In genomic region chr8:126875491-126876155, GRCm38 (mm10) we compare ENCODE assay signal across 15 mouse cellular contexts.
DNase-seq lines count a peak whose midpoint lies in the region; ATAC-seq and TF ChIP-seq lines count a peak whose summit lies in the region.
"Had no signal": no experiment of that assay in that cellular context is flagged by ENCODE, and none has a peak within 500 bp of the region (broad histone marks: within the 10 kb centered on the region; RNA-seq: fewer than 3 reads in every experiment).

No protein-coding gene starts in this region.

- H3K27me3 ChIP-seq in heart, embryonic 13.5 days (replicated peaks), result no peaks in the 10 kb centered on the region
- H3K27me3 ChIP-seq in liver, embryonic 15.5 days, result no peaks in the 10 kb centered on the region
- H3K27me3 ChIP-seq in liver, embryonic 12.5 days (replicated peaks), result no peaks in the 10 kb centered on the region
- H3K27me3 ChIP-seq in embryonic facial prominence, embryonic 10.5 days (replicated peaks; ENCODE audit: low read depth, poor library complexity, severe bottlenecking), result no peaks in the 10 kb centered on the region
- H3K27me3 ChIP-seq in liver, postnatal 0 days (ENCODE audit: insufficient read depth, low read length), result no peaks in the 10 kb centered on the region
- H3K27me3 ChIP-seq: forebrain, embryonic 12.5 days had no signal

- H3K27ac ChIP-seq in heart, embryonic 13.5 days (replicated peaks), result 0 out of 2 replicates have a peak overlapping the region, but pooled peaks have one; percentile 20
- peak overlapping the region; percentile 64; the same call in 1 of the 2 replicates for H3K27ac ChIP-seq in liver, embryonic 15.5 days (replicated peaks)
- H3K27ac ChIP-seq in liver, embryonic 12.5 days, result no peak overlapping the region
- H3K27ac ChIP-seq in embryonic facial prominence, embryonic 10.5 days (replicated peaks), result peak overlapping the region; percentile 57
- peak overlapping the region; percentile 95 for H3K27ac ChIP-seq in liver, postnatal 0 days (ENCODE audit: low read depth)
- H3K27ac ChIP-seq: forebrain, embryonic 12.5 days had no signal

- WGBS in heart, embryonic 13.5 days, result 82% methylated on average over 7 of the region's 7 CpGs
- 75% methylated on average over 7 of the region's 7 CpGs for WGBS in liver, embryonic 15.5 days (ENCODE audit: insufficient replicate concordance)
- WGBS in liver, embryonic 12.5 days (ENCODE audit: insufficient replicate concordance), result 78% methylated on average over 7 of the region's 7 CpGs
- 88% methylated on average over 7 of the region's 7 CpGs for WGBS in embryonic facial prominence, embryonic 10.5 days
- WGBS in liver, postnatal 0 days (ENCODE audit: insufficient replicate concordance), result 78% methylated on average over 7 of the region's 7 CpGs

- no peak for TF ChIP-seq CTCF in liver, postnatal 0 days (IDR thresholded peaks at IDR 0.05; ENCODE audit: low read depth)

- TF ChIP-seq EP300 in liver, postnatal 0 days (IDR thresholded peaks at IDR 0.05; ENCODE audit: low read depth), result no peak

- no peak for DNase-seq in heart, adult 9 months (ENCODE audit: low spot score in 2 of 2)
- DNase-seq in embryonic facial prominence, embryonic 10.5 days (ENCODE audit: low spot score), result no peak
- DNase-seq in liver, postnatal 0 days, result no peak
- no peak for DNase-seq in spleen, postnatal 14 days (ENCODE audit: low spot score in 2 of 2)
- no peak for DNase-seq in layer of hippocampus, adult 8-10 months (ENCODE audit: low spot score in 2 of 2)
- DNase-seq: cerebellum, adult 8-10 months; embryo, embryonic 11 days; gastrocnemius, postnatal 10 days; right cerebral cortex, adult 18-20 months; thymus, postnatal 14 days had no signal

- H3K9me3 ChIP-seq in heart, embryonic 13.5 days, result no peaks in the 10 kb centered on the region
- no peaks in the 10 kb centered on the region for H3K9me3 ChIP-seq in liver, embryonic 15.5 days (replicated peaks)
- H3K9me3 ChIP-seq in liver, embryonic 12.5 days (replicated peaks), result no peaks in the 10 kb centered on the region
- 0 out of 2 replicates have a peak, but pooled peaks cover 3% of the 10 kb centered on the region for H3K9me3 ChIP-seq in embryonic facial prominence, embryonic 10.5 days
- no peaks in the 10 kb centered on the region; the same call in 1 of the 2 replicates for H3K9me3 ChIP-seq in liver, postnatal 0 days (ENCODE audit: low read length)
- H3K9me3 ChIP-seq: forebrain, embryonic 12.5 days had no signal

- H3K36me3 ChIP-seq in heart, embryonic 13.5 days, result no peaks in the 10 kb centered on the region
- H3K36me3 ChIP-seq in liver, embryonic 15.5 days (replicated peaks), result no peaks in the 10 kb centered on the region
- H3K36me3 ChIP-seq in liver, embryonic 12.5 days, result no peaks in the 10 kb centered on the region
- no peaks in the 10 kb centered on the region for H3K36me3 ChIP-seq in embryonic facial prominence, embryonic 10.5 days (replicated peaks)
- H3K36me3 ChIP-seq in liver, postnatal 0 days (replicated peaks; ENCODE audit: insufficient read depth, low read length), result no peaks in the 10 kb centered on the region
- H3K36me3 ChIP-seq: forebrain, embryonic 12.5 days had no signal

- H3K4me2 ChIP-seq in heart, embryonic 13.5 days, result no peak overlapping the region
- H3K4me2 ChIP-seq in liver, embryonic 15.5 days, result no peak overlapping the region
- H3K4me2 ChIP-seq in liver, embryonic 12.5 days, result no peak overlapping the region
- no peak overlapping the region for H3K4me2 ChIP-seq in liver, postnatal 0 days (ENCODE audit: low read depth, low read length)
- H3K4me2 ChIP-seq: forebrain, embryonic 12.5 days had no signal

- 0 out of 2 replicates have a peak overlapping the region, but pooled peaks have one; percentile 10 for H3K9ac ChIP-seq in heart, embryonic 13.5 days
- no peak overlapping the region for H3K9ac ChIP-seq in liver, embryonic 15.5 days
- H3K9ac ChIP-seq in liver, embryonic 12.5 days, result no peak overlapping the region
- peak overlapping the region; percentile 45 for H3K9ac ChIP-seq in liver, postnatal 0 days (replicated peaks)
- H3K9ac ChIP-seq: forebrain, embryonic 12.5 days had no signal

- no peak overlapping the region for H3K4me3 ChIP-seq in heart, embryonic 13.5 days
- H3K4me3 ChIP-seq in liver, embryonic 15.5 days (replicated peaks), result no peak overlapping the region
- H3K4me3 ChIP-seq in liver, embryonic 12.5 days, result no peak overlapping the region
- no peak overlapping the region for H3K4me3 ChIP-seq in embryonic facial prominence, embryonic 10.5 days
- no peak overlapping the region for H3K4me3 ChIP-seq in liver, postnatal 0 days (ENCODE audit: low read depth, low read length)
- H3K4me3 ChIP-seq: forebrain, embryonic 12.5 days had no signal

- peaks cover 30% of the 10 kb centered on the region for H3K4me1 ChIP-seq in heart, embryonic 13.5 days
- H3K4me1 ChIP-seq in liver, embryonic 15.5 days (replicated peaks), result peaks cover 16% of the 10 kb centered on the region; the same call in 1 of the 2 replicates
- H3K4me1 ChIP-seq in liver, embryonic 12.5 days, result peaks cover 14% of the 10 kb centered on the region; the same call in 1 of the 2 replicates
- H3K4me1 ChIP-seq in embryonic facial prominence, embryonic 10.5 days, result peaks cover 41% of the 10 kb centered on the region
- H3K4me1 ChIP-seq in liver, postnatal 0 days (ENCODE audit: insufficient read depth), result peaks cover 12% of the 10 kb centered on the region
- H3K4me1 ChIP-seq: forebrain, embryonic 12.5 days had no signal

- no peak for ATAC-seq in heart, embryonic 13.5 days (ENCODE audit: extremely low read depth, insufficient number of reproducible peaks, low FRiP score, low TSS enrichment)
- ATAC-seq in liver, embryonic 15.5 days (ENCODE audit: insufficient read depth), result no peak
- ATAC-seq in liver, embryonic 12.5 days, result no peak
- no peak for ATAC-seq in liver, postnatal 0 days
- ATAC-seq: midbrain, embryonic 16.5 days had no signal

Comparison
In these comparisons a context has a peak if more than half of its experiments do, and no peak if none do; other contexts are left out.
1. H3K9ac ChIP-seq: peak in heart, embryonic 13.5 days (single experiment) and liver, postnatal 0 days (single experiment); none in liver, embryonic 15.5 days (single experiment) and liver, embryonic 12.5 days (single experiment).